Mouse (Mus musculus) heart, embryonic 13.5 days (tissue): Measurements from ENCODE around the gene Ephb3. TPM values are rescaled to one million over a fixed set of nuclear protein-coding genes. Genes with fewer than 3 reads are reported as not detected.

Source experiments
- ATAC-seq: fragments of 200-750 bp; cut with Nextera tagmentation; 2 replicates; pipeline ENCODE4 v1.8.0; 2017; ENCODE audit warnings: moderate TSS enrichment; ENCODE audit not compliant: insufficient number of reproducible peaks, low FRiP score, low TSS enrichment; ENCODE audit errors: extremely low read depth
- H3K27ac ChIP-seq: fragments of 300-500 bp; sonication (generic); replicated peaks from 2 replicates; pipeline ENCODE4 v1.5.1; 2015; ENCODE audit warnings: moderate library complexity, mild to moderate bottlenecking, inconsistent platforms
- H3K27me3 ChIP-seq: fragments of 300-500 bp; sonication (generic); replicated peaks from 2 replicates; pipeline ENCODE4 v1.6.1; 2015; ENCODE audit warnings: mild to moderate bottlenecking, inconsistent platforms
- H3K36me3 ChIP-seq: fragments of 300-500 bp; sonication (generic); 2 replicates; pipeline ENCODE4 v1.6.1; 2015; ENCODE audit warnings: mild to moderate bottlenecking, inconsistent platforms
- H3K4me1 ChIP-seq: fragments of 300-500 bp; sonication (generic); 2 replicates; pipeline ENCODE4 v1.6.1; 2015; ENCODE audit warnings: inconsistent platforms
- H3K4me2 ChIP-seq: fragments of 300-500 bp; sonication (generic); 2 replicates; pipeline ENCODE4 v1.6.1; 2015; ENCODE audit warnings: inconsistent platforms, mild to moderate bottlenecking, moderate library complexity
- H3K4me3 ChIP-seq: fragments of 300-500 bp; sonication (generic); 2 replicates; pipeline ENCODE4 v1.5.1; 2015; ENCODE audit warnings: moderate library complexity, mild to moderate bottlenecking, inconsistent platforms
- H3K9ac ChIP-seq: fragments of 300-500 bp; sonication (generic); 2 replicates; pipeline ENCODE4 v1.6.1; 2015; ENCODE audit warnings: inconsistent platforms, mild to moderate bottlenecking, moderate library complexity
- H3K9me3 ChIP-seq: fragments of 300-500 bp; sonication (generic); 2 replicates; pipeline ENCODE4 v1.6.1; 2016; ENCODE audit warnings: inconsistent platforms
- WGBS: fragments of 180-500 bp; shearing (Covaris S2); methylation state at CpG from one replicate; pipeline ENCODE4 v1.1.7; 2015; ENCODE audit warnings: mixed read lengths; 5-methylcytosine and 5-hydroxymethylcytosine counted together
- polyA plus RNA-seq: library from polyadenylated mRNA; unstranded; fragments of >200 nt; fragmentation: Nextera tagmentation; extraction: Ambion mirVana; gene quantifications from 2 replicates; pipeline ENCODE4 v1.2.1, GENCODE M21; 2015

Gene Ephb3
- polyA plus RNA-seq, 1 experiment from 2014 or later = 16.9 TPM

GRCm38 (mm10) chr16:21223038-21223437, 18.5 kb downstream of the Ephb3 start:
- WGBS = 56% methylated on average over 2 of the region's 3 CpGs
- H3K9ac ChIP-seq = no peak overlapping the region
- H3K9me3 ChIP-seq = no peaks in the 10 kb centered on the region
- no peak for ATAC-seq
- H3K4me2 ChIP-seq = no peak overlapping the region
- H3K36me3 ChIP-seq = peaks cover 62% of the 10 kb centered on the region
- H3K27ac ChIP-seq = no peak overlapping the region
- H3K4me3 ChIP-seq = no peak overlapping the region
- peaks cover 46% of the 10 kb centered on the region for H3K4me1 ChIP-seq
- H3K27me3 ChIP-seq = no peaks in the 10 kb centered on the region

- H3K9me3 ChIP-seq = no peaks in the 10 kb centered on the region
- peak overlapping the region; percentile 53 for H3K27ac ChIP-seq
- 22% methylated on average over 4 of the region's 4 CpGs for WGBS
- no peaks in the 10 kb centered on the region for H3K27me3 ChIP-seq
- H3K4me1 ChIP-seq = peaks cover 39% of the 10 kb centered on the region
- ATAC-seq = no peak
- H3K4me3 ChIP-seq = no peak overlapping the region
- no peak overlapping the region for H3K4me2 ChIP-seq
- peak overlapping the region; percentile 19; the same call in 1 of the 2 replicates for H3K9ac ChIP-seq
- peaks cover 45% of the 10 kb centered on the region for H3K36me3 ChIP-seq
These were observed 20.2 kb downstream of the Ephb3 start for GRCm38 (mm10) chr16:21224648-21225240.

- Histone ChIP-seq H3K9ac (no peak overlapping the region), H3K4me1 (peaks cover 33% of the 10 kb centered on the region), H3K4me3 (no peak overlapping the region), H3K4me2 (no peak overlapping the region), H3K36me3 (peaks cover 26% of the 10 kb centered on the region), H3K27ac (no peak overlapping the region), H3K9me3 (no peaks in the 10 kb centered on the region), H3K27me3 (0 out of 2 replicates have a peak, but pooled peaks cover 4% of the 10 kb centered on the region)
- no peak for ATAC-seq
- WGBS = 66% methylated on average over 6 of the region's 6 CpGs
These were observed 22.1 kb downstream of the Ephb3 start for GRCm38 (mm10) chr16:21226629-21227028.

- Histone ChIP-seq H3K9ac (no peak overlapping the region), H3K4me1 (peaks cover 27% of the 10 kb centered on the region), H3K27ac (no peak overlapping the region), H3K4me3 (no peak overlapping the region), H3K4me2 (no peak overlapping the region), H3K27me3 (peaks cover 22% of the 10 kb centered on the region), H3K9me3 (no peaks in the 10 kb centered on the region), H3K36me3 (no peaks in the 10 kb centered on the region)
- no peak for ATAC-seq
- 67% methylated on average over 8 of the region's 8 CpGs for WGBS
These were observed 30.6 kb downstream of the Ephb3 start for GRCm38 (mm10) chr16:21235135-21235534.

GRCm38 (mm10) chr16:21238722-21239121, 34.2 kb downstream of the Ephb3 start:
- no peak overlapping the region for H3K4me3 ChIP-seq
- H3K36me3 ChIP-seq = no peaks in the 10 kb centered on the region
- peaks cover 51% of the 10 kb centered on the region for H3K4me1 ChIP-seq
- H3K9ac ChIP-seq = no peak overlapping the region
- H3K9me3 ChIP-seq = no peaks in the 10 kb centered on the region
- 23% methylated on average over 5 of the region's 5 CpGs for WGBS
- peak overlapping the region; percentile 13; the same call in 1 of the 2 replicates for H3K27ac ChIP-seq
- no peak for ATAC-seq
- no peak overlapping the region for H3K4me2 ChIP-seq
- peaks cover 3% of the 10 kb centered on the region for H3K27me3 ChIP-seq

- 64% methylated on average over 3 of the region's 3 CpGs for WGBS
- Histone ChIP-seq H3K9me3 (no peaks in the 10 kb centered on the region), H3K9ac (no peak overlapping the region; the same call in 1 of the 2 replicates), H3K4me1 (peaks cover 50% of the 10 kb centered on the region), H3K27me3 (no peaks in the 10 kb centered on the region; the same call in 1 of the 2 replicates), H3K4me2 (no peak overlapping the region), H3K36me3 (no peaks in the 10 kb centered on the region), H3K4me3 (no peak overlapping the region), H3K27ac (no peak overlapping the region)
- ATAC-seq = no peak
These were observed 36.0 kb downstream of the Ephb3 start for GRCm38 (mm10) chr16:21240547-21240946.

GRCm38 (mm10) chr16:21241030-21241429, 36.5 kb downstream of the Ephb3 start:
- Histone ChIP-seq H3K27me3 (no peaks in the 10 kb centered on the region; the same call in 1 of the 2 replicates), H3K4me1 (peaks cover 52% of the 10 kb centered on the region), H3K27ac (no peak overlapping the region), H3K36me3 (no peaks in the 10 kb centered on the region), H3K4me2 (no peak overlapping the region), H3K9ac (no peak overlapping the region; the same call in 1 of the 2 replicates), H3K9me3 (no peaks in the 10 kb centered on the region), H3K4me3 (no peak overlapping the region)
- ATAC-seq = no peak

GRCm38 (mm10) chr16:21242946-21243345, 38.4 kb downstream of the Ephb3 start:
- Histone ChIP-seq H3K4me1 (peaks cover 72% of the 10 kb centered on the region), H3K4me2 (no peak overlapping the region), H3K27me3 (peaks cover 10% of the 10 kb centered on the region; the same call in 1 of the 2 replicates), H3K27ac (no peak overlapping the region), H3K4me3 (no peak overlapping the region), H3K9me3 (no peaks in the 10 kb centered on the region), H3K36me3 (no peaks in the 10 kb centered on the region), H3K9ac (0 out of 2 replicates have a peak overlapping the region, but pooled peaks have one; percentile 8)
- 50% methylated on average over 8 of the region's 8 CpGs for WGBS
- no peak for ATAC-seq

GRCm38 (mm10) chr16:21244803-21245202, 40.2 kb downstream of the Ephb3 start:
- peaks cover 67% of the 10 kb centered on the region for H3K4me1 ChIP-seq
- WGBS = 52% methylated on average over 3 of the region's 3 CpGs
- H3K27ac ChIP-seq = no peak overlapping the region

GRCm38 (mm10) chr16:21245387-21245786, 40.8 kb downstream of the Ephb3 start:
- Histone ChIP-seq H3K27ac (peak overlapping the region; percentile 3; the same call in 1 of the 2 replicates), H3K4me2 (peak overlapping the region; percentile 92), H3K4me1 (peaks cover 61% of the 10 kb centered on the region), H3K36me3 (no peaks in the 10 kb centered on the region), H3K27me3 (peaks cover 32% of the 10 kb centered on the region), H3K9ac (0 out of 2 replicates have a peak overlapping the region, but pooled peaks have one; percentile 1), H3K4me3 (0 out of 2 replicates have a peak overlapping the region, but pooled peaks have one; percentile 55), H3K9me3 (no peaks in the 10 kb centered on the region)
- 17% methylated on average over 7 of the region's 7 CpGs for WGBS
- ATAC-seq = no peak

More at GRCm38 (mm10) chr16:21244803-21245202, 40.2 kb downstream of the Ephb3 start:
- H3K9ac ChIP-seq = no peak overlapping the region
- no peak overlapping the region for H3K4me2 ChIP-seq
- no peaks in the 10 kb centered on the region for H3K9me3 ChIP-seq
- H3K4me3 ChIP-seq = no peak overlapping the region
- peaks cover 26% of the 10 kb centered on the region for H3K27me3 ChIP-seq
- ATAC-seq = no peak
- H3K36me3 ChIP-seq = no peaks in the 10 kb centered on the region

GRCm38 (mm10) chr16:21245931-21246390, 41.4 kb downstream of the Ephb3 start:
- peak; percentile 48; the same call in 1 of the 2 replicates for ATAC-seq

More at GRCm38 (mm10) chr16:21245931-21246390, 41.4 kb downstream of the Ephb3 start:
- Histone ChIP-seq H3K4me2 (peak overlapping the region; percentile 92), H3K27ac (peak overlapping the region; percentile 83), H3K4me3 (peak overlapping the region; percentile 55), H3K4me1 (peaks cover 55% of the 10 kb centered on the region), H3K9ac (peak overlapping the region; percentile 85), H3K36me3 (no peaks in the 10 kb centered on the region), H3K27me3 (peaks cover 38% of the 10 kb centered on the region), H3K9me3 (no peaks in the 10 kb centered on the region)
- WGBS = under 1% methylated on average over 27 of the region's 29 CpGs
